Mouse (Mus musculus) midbrain, embryonic 11.5 days (tissue): ENCODE measurements at regions not wholly inside any gene's neighbourhood (a gene's known extent, or its start where the extent isn't known, plus 50 kb on each side); places are given as distances from the start of the nearest gene placed in this dataset.

Experiments used
- ATAC-seq: fragments of 200-750 bp; cut with Nextera tagmentation; 2 replicates; pipeline ENCODE4 v1.8.0; 2017; ENCODE audit warnings: moderate TSS enrichment, moderate library complexity; ENCODE audit not compliant: low FRiP score
- DNase-seq: peaks from one replicate; pipeline ENCODE4 v3.0.0; 2015; ENCODE audit warnings: low spot score; ENCODE audit errors: missing footprints
- H3K27ac ChIP-seq: fragments of 300-500 bp; sonication (generic); 2 replicates; pipeline ENCODE4 v1.5.1; 2014; ENCODE audit warnings: low read depth, low read length
- H3K27me3 ChIP-seq: fragments of 300-500 bp; sonication (generic); 2 replicates; pipeline ENCODE4 v1.6.1; 2014; ENCODE audit warnings: mild to moderate bottlenecking, low read length, moderate library complexity, mixed read lengths; ENCODE audit not compliant: control insufficient read depth, insufficient read depth
- H3K36me3 ChIP-seq: fragments of 300-500 bp; sonication (generic); 2 replicates; pipeline ENCODE4 v1.6.1; 2014; ENCODE audit warnings: mild to moderate bottlenecking, low read length, moderate library complexity, mixed read lengths; ENCODE audit not compliant: control insufficient read depth, insufficient read depth
- H3K4me1 ChIP-seq: fragments of 300-500 bp; sonication (generic); 2 replicates; pipeline ENCODE4 v1.6.1; 2014; ENCODE audit warnings: low read length; ENCODE audit not compliant: control insufficient read depth, insufficient read depth
- H3K4me2 ChIP-seq: fragments of 300-500 bp; sonication (generic); 2 replicates; pipeline ENCODE4 v1.6.1; 2014; ENCODE audit warnings: mild to moderate bottlenecking, moderate library complexity
- H3K4me3 ChIP-seq: fragments of 300-500 bp; sonication (generic); 2 replicates; pipeline ENCODE4 v1.5.1; 2014; ENCODE audit warnings: low read depth, low read length
- H3K9ac ChIP-seq: fragments of 300-500 bp; sonication (generic); 2 replicates; pipeline ENCODE4 v1.6.1; 2014; ENCODE audit warnings: low read length
- H3K9me3 ChIP-seq: fragments of 300-500 bp; sonication (generic); 2 replicates; pipeline ENCODE4 v1.6.1; 2016; ENCODE audit warnings: low read length; ENCODE audit not compliant: control insufficient read depth
- WGBS: fragments of 180-500 bp; shearing (Covaris S2); extraction: QIAGEN DNeasy Blood & Tissue Kit; methylation state at CpG from one replicate; pipeline ENCODE4 v1.1.7; 2014; 5-methylcytosine and 5-hydroxymethylcytosine counted together

GRCm38 (mm10) chr3:8310379-8311128 is 1299.3 kb downstream of the Zfp704 start:
- Histone ChIP-seq H3K27me3 (no peaks in the 10 kb centered on the region), H3K4me3 (no peak overlapping the region), H3K27ac (no peak overlapping the region), H3K36me3 (no peaks in the 10 kb centered on the region), H3K4me1 (peaks cover 10% of the 10 kb centered on the region; the same call in 1 of the 2 replicates), H3K9ac (no peak overlapping the region), H3K9me3 (no peaks in the 10 kb centered on the region), H3K4me2 (no peak overlapping the region)
- peak; percentile 94 for ATAC-seq
- peak; percentile 86 for DNase-seq
- WGBS: 34% methylated on average over 4 of the region's 4 CpGs

DNA sequence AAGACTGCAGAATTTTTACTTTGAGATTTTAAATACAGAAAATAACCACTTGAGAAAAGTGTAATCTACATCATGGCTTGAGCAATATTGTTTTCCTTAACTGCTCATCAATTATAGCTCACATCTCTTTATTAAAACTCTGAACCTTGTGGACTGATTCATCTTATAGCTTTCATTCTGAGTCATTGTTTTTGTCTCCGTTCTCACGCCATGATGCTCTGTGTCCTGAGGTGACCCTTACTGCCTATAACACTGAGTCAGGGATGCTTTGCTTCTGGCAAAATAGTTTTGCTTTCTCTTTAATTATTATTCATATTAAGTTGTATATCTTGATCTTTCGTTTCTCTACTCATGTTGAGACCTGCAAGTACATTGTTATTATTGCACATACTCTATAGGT is 1302.6 kb downstream of the Zfp704 start:
- Histone ChIP-seq H3K4me2 (no peak overlapping the region), H3K9me3 (no peaks in the 10 kb centered on the region), H3K36me3 (no peaks in the 10 kb centered on the region), H3K27me3 (no peaks in the 10 kb centered on the region), H3K9ac (no peak overlapping the region), H3K4me3 (no peak overlapping the region), H3K27ac (no peak overlapping the region), H3K4me1 (peaks cover 10% of the 10 kb centered on the region; the same call in 1 of the 2 replicates)
- 89% methylated on average over 3 of the region's 3 CpGs for WGBS
- DNase-seq (no peak), ATAC-seq (no peak)

DNA sequence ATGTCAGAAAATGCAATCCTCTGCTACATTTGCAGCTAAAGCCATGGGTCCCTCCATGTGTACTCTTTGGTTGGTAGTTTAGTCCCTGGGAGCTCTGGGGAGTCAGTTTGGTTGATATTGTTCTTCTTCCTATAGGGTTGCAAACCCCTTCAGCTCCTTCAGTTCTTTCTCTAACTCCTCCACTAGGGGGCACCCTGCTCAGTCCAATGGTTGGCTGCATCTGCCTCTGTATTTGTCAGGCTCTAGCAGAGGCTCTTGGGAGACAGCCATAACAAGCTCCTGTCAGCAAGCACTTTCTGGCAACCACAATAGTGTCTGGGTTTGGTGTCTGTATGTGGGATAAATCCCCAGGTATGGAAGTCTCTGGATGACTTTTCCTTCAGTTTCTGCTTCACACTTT is 1305.1 kb downstream of the Zfp704 start:
- H3K27me3 ChIP-seq: no peaks in the 10 kb centered on the region
- ATAC-seq: no peak
- no peak overlapping the region for H3K27ac ChIP-seq
- H3K4me2 ChIP-seq: no peak overlapping the region
- no peak for DNase-seq
- H3K4me3 ChIP-seq: no peak overlapping the region
- H3K36me3 ChIP-seq: no peaks in the 10 kb centered on the region
- H3K9me3 ChIP-seq: no peaks in the 10 kb centered on the region
- no peak overlapping the region for H3K9ac ChIP-seq
- H3K4me1 ChIP-seq: peaks cover 2% of the 10 kb centered on the region; the same call in 1 of the 2 replicates

GRCm38 (mm10) chr3:8293036-8293435 is 1316.8 kb downstream of the Zfp704 start:
- Histone ChIP-seq H3K4me1 (no peaks in the 10 kb centered on the region), H3K4me2 (no peak overlapping the region), H3K36me3 (no peaks in the 10 kb centered on the region), H3K27ac (no peak overlapping the region), H3K27me3 (no peaks in the 10 kb centered on the region), H3K9ac (no peak overlapping the region), H3K9me3 (no peaks in the 10 kb centered on the region), H3K4me3 (no peak overlapping the region)
- no peak for DNase-seq
- no peak for ATAC-seq
- 81% methylated on average over 1 of the region's 1 CpGs for WGBS

DNA sequence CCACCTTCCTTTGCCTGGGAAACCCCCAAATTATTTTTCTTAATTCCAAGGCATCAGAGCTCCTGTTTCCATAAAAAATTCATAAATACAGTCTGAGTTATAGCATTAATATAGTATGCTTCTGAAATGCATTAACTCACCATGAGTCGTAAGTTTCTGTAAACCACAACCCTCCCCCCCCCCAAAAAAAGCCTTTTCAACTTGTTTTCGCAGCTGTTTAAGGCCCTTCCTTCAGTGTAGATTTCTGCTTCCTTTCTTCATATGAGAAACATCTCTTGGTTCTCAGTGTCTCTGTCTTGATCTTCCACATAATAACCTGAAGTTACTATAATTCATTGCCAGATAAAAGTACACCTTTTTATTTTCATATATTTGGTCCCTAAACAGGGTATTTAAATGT is 1320.3 kb downstream of the Zfp704 start:
- Histone ChIP-seq H3K27me3 (no peaks in the 10 kb centered on the region), H3K4me2 (no peak overlapping the region), H3K9me3 (no peaks in the 10 kb centered on the region), H3K36me3 (no peaks in the 10 kb centered on the region), H3K4me3 (no peak overlapping the region), H3K9ac (no peak overlapping the region), H3K4me1 (no peaks in the 10 kb centered on the region), H3K27ac (no peak overlapping the region)
- DNase-seq: no peak
- 81% methylated on average over 2 of the region's 2 CpGs for WGBS
- ATAC-seq: no peak

GRCm38 (mm10) chr3:8288437-8288836 is 1321.4 kb downstream of the Zfp704 start:
- Histone ChIP-seq H3K36me3 (no peaks in the 10 kb centered on the region), H3K27ac (no peak overlapping the region), H3K4me3 (no peak overlapping the region), H3K27me3 (no peaks in the 10 kb centered on the region), H3K4me1 (no peaks in the 10 kb centered on the region), H3K9me3 (no peaks in the 10 kb centered on the region), H3K9ac (no peak overlapping the region), H3K4me2 (no peak overlapping the region)
- DNase-seq (no peak), ATAC-seq (no peak)
- 84% methylated on average over 1 of the region's 1 CpGs for WGBS

DNA sequence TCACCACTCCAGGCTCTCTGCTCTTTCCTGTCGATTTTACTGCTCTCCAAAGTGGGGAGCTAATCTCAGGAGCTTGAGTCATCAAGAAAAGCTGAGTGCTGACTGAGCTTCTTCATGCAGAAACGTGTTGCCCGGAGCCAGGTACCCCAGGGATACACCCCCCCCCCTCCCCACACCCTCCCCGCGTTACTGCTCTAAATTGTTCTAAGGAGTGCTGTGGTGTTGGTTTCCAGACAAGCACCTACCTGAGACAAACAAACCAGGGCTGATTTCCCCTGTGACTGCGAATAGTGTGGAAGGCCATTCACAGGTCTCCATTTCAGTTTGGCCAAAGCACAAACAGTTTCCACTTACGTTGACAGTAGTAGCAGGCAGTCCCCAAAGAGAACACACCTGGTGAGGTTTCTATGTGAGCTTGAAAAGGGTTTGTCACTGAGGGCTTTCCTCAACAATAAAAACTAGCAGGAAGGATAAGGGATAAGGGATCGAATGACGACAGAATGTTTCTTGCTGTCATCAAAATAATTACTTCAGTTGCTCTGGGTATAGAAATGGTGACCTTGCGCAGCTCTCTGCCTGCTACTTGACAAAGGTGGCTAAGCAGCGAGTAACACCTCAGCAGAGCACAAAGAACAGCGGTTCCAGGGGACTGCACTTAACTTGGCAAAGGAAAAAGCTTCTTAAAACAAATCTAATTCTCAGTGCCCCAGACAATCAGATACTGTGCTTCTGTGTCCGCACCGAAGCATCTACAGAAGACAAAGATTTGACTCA is 1325.0 kb downstream of the Zfp704 start:
- Histone ChIP-seq H3K9me3 (no peaks in the 10 kb centered on the region), H3K4me2 (no peak overlapping the region), H3K4me3 (no peak overlapping the region), H3K4me1 (no peaks in the 10 kb centered on the region), H3K36me3 (no peaks in the 10 kb centered on the region), H3K27ac (no peak overlapping the region), H3K9ac (no peak overlapping the region), H3K27me3 (no peaks in the 10 kb centered on the region)
- WGBS: 74% methylated on average over 14 of the region's 14 CpGs
- ATAC-seq (no peak), DNase-seq (no peak)

DNA sequence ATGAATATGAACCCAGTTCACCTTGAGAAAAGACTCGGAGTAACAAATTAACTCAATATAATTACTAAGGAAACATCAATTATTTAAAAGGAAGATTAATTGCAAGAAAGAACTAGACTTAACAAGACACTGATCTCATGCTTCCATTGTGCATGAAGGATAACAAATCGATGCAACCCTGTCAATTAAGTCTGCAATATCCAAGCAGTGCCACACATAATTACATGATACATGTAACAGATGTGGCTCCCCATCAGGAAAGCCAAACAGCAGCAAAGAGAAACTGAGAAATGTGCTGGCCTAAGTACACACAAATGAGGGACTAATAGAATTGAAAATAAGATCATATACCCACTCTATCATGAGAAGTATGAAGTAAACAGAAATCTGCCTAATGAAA is 1327.5 kb downstream of the Zfp704 start:
- DNase-seq (no peak), ATAC-seq (no peak)
- Histone ChIP-seq H3K9me3 (no peaks in the 10 kb centered on the region), H3K4me3 (no peak overlapping the region), H3K36me3 (no peaks in the 10 kb centered on the region), H3K9ac (no peak overlapping the region), H3K27ac (no peak overlapping the region), H3K27me3 (no peaks in the 10 kb centered on the region), H3K4me2 (no peak overlapping the region), H3K4me1 (no peaks in the 10 kb centered on the region)
- WGBS: 85% methylated on average over 2 of the region's 2 CpGs

DNA sequence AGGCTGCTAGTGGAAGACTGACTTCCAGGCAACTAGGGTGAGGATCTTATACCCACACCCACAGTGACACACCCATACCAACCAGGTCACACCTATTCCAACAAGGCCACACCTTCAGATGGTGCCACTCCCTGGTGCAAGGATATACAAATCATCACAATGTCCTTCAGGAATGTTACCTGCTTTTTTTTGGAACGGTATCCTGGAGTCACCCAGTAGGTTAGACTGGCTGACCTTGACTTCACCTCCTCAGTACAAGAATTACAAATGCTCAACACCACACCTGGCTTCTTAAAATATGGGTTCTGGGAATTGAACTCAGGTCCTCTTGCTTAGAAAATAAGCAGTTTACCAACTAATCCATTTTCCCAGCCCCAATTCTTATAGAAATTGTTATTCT is 1333.2 kb downstream of the Zfp704 start:
- Histone ChIP-seq H3K9me3 (no peaks in the 10 kb centered on the region), H3K27me3 (no peaks in the 10 kb centered on the region), H3K4me1 (no peaks in the 10 kb centered on the region), H3K9ac (no peak overlapping the region), H3K4me3 (no peak overlapping the region), H3K4me2 (no peak overlapping the region), H3K36me3 (no peaks in the 10 kb centered on the region), H3K27ac (no peak overlapping the region)
- no peak for DNase-seq
- ATAC-seq: no peak
- WGBS: 78% methylated on average over 1 of the region's 1 CpGs
